Mouse (Mus musculus) testis, postnatal 10 days (tissue): ENCODE results near the gene Ankrd49.

Experiments used
- DNase-seq: peaks from one replicate; pipeline ENCODE4 v3.0.0; 2021; ENCODE audit warnings: low spot score

Gene Ankrd49

DNA sequence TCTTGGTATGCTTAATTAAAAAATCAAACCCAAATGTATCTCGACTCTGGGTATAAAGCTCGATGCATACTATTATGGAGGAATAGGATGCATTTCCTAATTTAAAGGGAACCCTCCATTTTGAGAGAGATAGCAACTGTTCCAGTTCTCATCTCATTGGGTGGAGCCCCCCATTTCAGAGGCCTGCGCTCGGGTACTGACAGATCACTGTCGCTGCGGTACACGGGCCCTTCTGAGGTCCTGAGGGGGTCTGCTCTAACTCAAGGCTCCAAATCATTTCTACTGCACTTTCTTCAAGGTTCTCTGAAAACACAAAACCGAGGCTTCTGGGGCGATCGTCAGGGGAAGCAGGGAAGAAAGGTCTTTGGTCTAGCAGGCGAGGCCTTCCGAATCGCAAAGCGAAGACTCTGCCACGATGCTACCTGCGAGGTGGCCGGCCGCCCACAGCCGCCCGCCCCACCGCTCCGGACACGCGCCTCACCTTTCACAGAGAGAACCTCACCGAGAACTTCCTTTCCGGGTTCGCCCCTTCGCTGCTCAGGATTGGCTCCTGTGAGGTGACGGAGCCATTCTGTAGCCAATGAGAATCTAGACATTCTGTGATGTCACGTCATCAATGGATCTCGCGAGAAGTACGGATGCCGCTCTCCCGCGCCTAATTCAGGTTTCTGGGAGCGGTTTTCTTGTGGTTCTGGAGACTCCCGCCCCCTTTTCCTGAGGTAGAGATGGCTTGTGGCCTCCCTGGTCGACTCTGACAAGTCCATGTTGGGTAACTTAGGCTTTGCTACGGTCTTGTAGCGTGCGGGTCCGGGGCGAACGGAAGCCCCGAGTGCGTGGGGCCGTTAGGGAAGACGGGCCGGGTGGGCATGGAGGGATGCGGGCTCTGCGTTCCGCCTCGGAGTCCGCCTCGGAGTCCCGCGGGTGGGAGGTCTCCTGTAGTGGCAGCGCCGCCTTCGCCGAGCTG is at the start of gene Ankrd49, which contains the start of gene Mre11a:
Ankrd49 (minus strand) TSS at position 818 of the 964 bp plus-strand sequence.
Mre11a (plus strand) TSS at position 616 of the 964 bp plus-strand sequence.
- DNase-seq, result peak; percentile 89

DNA sequence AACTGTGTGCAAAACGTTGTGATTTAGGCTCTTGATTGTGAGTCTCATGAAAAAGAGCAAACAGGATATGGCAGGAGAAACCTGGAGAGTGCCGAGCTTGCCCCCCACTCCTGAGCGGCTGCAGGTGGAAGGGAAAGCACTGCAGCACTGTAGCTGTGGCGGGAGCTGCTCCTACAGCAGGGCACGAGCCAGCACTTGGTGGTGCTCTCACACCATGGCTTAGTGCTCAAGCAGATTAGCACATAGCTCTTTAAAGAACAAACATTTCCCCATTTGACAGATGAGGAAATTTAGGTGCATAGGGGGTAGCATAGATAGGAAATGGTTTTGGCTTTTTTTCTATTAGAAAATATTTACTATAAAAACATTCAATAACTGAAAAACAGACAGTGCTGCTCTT is 47.4 kb upstream of the Ankrd49 start:
- DNase-seq, result no peak

DNA sequence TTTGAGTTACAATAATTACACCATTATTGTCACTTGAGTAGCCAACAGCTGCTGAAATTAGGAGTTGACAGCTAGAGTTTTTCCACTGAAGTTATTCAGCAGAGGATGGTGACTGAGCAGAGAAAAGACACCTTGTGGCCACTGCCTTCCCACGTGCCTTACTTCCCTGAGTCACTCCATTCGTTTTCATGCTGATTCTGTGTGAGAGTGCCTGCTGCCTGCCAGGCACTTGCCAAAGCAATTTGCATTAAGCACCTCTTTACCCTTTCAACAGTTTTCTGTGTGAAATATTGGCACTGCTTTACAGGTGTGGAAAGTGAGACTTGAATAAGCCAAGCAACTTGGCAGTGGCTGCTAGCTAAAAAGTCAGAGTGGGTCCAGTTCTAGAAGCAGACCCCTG is 43.2 kb upstream of the Ankrd49 start:
- no peak for DNase-seq

DNA sequence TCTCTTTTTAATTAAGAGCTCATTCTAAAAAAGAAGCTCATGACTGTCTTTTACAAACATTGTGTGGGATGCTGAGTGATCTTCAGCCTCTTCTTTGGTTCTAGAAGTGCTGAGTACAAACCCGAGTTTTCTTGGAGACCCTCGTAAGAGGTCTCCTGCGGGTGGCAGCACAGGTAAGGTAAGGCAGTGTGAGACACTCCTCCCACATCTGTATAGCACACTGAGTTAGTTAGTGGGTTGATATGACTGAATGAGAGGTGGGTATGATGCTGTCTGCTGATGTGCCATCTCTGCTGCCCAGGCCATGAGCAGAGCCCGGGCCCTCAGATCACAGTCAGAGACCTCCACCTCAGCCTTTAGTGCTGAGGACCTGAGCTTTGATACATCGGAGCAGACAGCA is 40.2 kb upstream of the Ankrd49 start:
- DNase-seq, result no peak

DNA sequence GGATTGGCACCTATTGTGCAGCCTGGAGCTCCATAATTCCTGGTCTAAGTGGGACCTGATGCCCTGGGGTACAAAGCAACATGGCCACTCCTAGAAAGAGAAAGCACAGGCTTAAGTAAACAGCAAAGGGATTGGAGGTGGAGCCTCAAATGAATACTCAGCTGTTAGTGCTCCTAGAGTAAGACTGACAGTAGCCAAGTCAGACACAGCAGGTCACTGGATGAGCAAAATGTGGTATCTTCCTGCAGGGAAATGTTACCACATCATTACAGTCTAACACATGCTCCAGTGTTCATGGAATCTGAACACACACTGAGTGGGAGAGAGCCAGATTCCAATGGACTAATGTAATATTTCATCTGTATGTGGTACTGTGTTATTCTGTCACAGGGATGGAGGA is 36.7 kb upstream of the Ankrd49 start:
- DNase-seq, result no peak

DNA sequence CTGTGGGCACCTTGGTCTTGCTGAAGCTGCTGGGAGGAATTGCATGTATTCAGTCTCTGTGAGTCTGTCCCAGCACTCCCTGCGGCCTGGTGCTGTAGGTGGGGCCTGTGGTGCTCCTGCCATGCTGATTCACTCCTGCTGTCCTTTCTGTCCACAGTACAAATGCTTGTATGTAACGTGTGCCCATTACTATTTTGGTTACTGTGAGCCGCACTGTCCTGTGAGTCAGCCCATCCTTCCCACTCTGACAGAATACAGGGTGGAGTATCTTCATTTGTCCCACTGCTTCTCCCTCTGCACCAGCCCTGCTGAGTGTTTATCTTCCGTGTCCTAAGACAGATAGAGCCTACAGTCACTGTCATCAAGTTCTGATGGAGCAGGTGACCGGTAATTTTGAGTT is 25.5 kb upstream of the Ankrd49 start:
- no peak for DNase-seq

DNA sequence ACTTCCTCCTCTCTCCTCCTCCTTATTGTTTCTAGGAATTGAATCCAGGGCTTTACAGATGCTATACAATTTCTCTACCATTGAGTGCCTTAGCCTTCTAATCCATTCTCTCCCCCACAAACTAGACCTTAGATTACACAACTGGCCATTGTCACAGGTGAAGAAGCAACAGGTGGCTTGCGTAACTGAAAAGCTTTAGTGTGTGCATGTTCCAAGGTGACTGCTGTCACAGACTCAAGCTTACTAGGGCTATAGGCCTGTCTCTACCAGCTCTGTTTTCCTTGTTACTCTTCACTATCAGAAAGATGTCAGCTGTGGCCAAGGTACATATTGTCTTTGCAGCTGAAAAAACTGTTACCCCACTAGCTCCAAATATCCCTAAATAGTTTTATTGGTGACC is 22.1 kb upstream of the Ankrd49 start:
- DNase-seq, result no peak

DNA sequence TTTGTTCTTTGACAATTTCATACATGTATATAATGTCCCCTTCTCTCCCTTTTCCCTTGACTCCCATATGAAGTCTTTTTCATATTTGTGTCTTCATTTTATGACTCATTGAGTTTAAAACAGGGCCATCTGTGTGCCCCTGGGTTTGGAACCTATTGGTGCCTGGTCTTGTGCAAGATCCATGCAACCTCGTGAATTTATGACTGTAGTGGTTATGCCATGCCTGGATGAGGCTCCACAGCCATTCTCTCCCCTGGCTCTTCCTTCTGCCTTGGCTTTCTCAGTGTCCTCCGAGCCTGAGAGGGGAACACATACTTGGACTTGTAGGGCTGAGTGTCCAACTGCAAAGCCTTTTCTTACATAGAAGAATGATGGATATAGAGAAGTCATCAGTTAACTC is 21.1 kb upstream of the Ankrd49 start:
- DNase-seq, result no peak

DNA sequence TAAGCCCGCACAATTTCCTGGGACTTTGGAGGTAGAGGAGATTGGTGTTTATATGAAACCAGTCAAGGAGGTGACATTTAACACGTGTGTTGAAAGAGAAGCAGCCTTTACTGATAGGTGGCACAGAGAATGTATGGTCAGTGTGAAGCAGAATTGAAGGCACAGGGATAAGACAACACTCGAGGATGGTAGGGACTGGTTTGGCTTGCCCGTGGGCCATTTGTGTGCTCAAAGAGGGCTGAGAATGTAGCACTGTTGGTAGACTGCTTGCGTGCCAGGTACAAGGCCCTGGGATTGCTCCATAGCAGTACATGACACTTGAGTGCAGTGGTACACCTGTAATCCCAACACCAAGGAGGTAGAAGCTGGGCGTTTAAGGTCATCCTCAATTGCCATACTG is 2.7 kb upstream of the Ankrd49 start:
- DNase-seq, result no peak

DNA sequence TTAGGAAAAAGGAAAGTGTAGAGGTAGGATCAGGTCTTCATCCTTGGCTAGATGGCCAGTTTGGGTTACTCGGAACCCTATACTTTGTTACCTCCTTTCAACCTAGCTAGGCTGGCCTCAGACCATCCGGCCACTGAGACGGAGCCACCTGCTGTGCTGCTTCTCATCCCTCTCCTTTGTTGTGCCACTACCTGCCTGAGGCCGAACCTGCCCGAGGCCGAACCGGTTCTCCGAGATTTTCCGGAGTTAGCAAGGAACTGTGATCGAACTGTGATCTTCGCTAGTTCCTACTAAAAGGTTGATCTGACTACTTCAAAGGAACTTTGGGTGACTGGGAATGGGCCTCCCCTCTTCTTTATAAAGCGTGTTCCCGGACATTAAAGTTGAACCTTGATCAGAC is 6.3 kb downstream of the Ankrd49 start:
- DNase-seq, result no peak

DNA sequence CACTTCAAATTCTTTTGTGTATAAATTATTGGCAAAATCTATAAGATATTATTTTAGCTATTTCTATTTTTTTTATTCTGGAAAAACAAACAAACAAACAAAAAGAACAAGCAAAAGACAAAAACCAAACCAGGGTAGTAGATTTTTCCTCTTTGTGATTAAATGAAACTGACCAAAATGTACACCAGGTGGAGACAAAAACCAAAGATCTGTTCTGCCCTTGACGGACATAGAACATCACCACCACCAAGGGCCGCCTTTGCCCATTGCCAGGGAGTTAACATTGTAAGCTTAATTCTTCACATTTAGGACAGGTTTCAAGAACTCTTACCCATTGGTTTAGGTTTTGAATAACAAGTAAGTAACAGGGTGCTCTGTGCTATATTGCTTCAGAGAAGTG is 10.8 kb downstream of the Ankrd49 start:
- no peak for DNase-seq

DNA sequence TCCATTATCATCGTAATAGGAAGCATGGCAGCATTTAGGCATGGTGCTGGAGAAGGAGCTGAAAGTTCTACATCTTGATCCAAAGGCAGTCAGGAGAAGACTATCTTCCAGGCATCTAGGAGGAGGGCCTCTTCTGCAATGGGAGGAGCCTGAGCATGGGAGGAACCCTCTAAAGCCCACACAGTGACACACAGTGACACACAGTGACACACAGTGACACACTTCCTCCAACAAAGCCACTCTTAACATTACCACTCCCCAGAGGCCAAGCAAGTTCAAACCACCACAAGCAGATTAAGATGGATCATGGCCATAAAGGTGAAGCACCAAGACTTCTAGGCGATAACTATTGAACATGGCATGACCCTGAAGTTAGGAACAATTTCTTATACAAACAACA is 12.6 kb downstream of the Ankrd49 start:
- DNase-seq, result no peak

DNA sequence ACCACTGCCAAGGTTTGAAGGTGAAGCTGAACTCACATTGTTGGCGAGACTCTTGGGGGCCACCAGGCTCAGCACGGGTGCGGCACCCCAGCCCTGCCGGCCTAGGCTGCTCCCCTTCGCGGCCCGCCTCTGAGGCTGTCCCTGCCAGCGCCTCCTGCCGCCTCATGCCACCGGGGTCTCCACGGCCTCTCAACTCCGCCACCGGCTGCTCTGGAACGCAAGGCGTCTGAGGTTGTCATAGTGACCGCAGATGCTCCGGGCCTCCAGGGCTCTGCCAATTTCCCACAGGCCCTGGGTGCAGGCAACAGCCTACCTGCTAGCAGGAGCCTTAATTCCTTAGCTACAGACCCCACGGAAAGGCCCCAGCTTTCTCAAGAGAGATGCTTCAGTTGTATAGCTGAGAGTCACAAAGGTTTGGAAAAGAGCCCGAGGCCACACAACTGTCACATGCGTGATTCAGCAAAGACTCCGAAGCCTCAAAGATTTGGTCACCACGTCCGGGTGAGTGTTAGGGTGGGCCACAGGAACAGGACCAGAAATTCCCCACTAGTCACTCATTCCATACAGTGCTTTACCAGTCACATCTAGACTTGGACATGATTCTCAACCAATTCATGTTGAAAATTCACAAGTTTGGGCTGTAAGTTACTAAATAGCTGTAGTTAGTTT is 13.7 kb downstream of the Ankrd49 start, which contains the start of gene 1700012B09Rik:
1700012B09Rik (minus strand) TSS at position 228 of the 669 bp plus-strand sequence.
- DNase-seq, result no peak

DNA sequence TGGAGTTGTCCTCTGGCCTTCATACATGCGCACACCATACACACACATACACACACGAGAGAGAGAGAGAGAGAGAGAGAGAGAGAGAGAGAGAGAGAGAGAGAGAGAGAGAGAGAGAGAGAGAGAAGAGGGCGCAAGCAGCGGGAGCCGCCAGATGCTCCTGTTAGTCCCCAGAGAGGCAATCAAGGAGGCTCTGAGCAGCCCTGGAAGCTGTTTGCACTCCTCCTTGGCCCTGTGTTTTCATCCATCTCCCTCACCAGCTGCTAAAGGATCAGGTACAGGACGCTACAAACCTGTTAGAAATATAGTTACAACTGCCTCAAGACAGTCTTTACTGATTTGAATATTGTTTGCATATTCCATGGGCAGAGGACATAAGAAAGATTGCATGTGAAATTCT is 14.8 kb downstream of the Ankrd49 start:
- no peak for DNase-seq

DNA sequence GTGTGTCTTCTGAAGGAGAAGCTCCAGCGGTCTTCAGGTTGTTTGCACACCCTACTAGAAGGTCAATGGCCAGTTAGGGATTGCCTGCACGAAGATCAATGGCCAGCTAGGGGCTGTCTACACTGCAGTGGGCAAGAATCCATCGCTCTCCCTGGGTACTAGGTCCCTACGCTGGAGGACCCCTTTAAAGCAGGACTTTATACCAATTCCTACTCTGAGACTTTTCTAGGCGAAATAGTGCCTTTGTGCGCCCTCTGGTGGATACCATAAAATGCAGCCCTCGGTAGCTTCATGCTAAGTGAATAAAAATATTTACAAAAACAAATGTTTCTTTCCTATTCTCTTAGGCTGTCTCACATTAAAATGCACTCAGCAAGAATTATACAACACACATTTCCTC is 19.9 kb downstream of the Ankrd49 start:
- peak; percentile 69 for DNase-seq

DNA sequence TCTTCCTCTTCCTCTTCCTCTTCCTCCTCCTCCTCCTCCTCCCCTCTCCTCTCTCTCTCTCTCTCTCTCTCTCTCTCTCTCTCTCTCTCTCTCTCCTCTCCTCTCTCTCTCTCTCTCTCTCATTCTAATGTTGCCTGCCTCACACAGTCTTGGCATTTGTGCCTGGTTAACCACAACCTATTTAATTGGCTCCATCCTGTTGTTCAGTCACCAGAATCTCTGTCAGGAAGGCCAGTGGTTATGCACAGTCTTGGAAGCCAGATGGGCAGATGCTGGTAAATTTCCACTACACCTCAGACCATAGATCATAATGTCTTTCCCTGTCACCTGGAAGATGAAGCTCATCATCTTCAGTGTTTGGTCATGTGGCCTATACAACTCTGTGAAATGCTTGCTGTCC is 25.4 kb downstream of the Ankrd49 start:
- no peak for DNase-seq

DNA sequence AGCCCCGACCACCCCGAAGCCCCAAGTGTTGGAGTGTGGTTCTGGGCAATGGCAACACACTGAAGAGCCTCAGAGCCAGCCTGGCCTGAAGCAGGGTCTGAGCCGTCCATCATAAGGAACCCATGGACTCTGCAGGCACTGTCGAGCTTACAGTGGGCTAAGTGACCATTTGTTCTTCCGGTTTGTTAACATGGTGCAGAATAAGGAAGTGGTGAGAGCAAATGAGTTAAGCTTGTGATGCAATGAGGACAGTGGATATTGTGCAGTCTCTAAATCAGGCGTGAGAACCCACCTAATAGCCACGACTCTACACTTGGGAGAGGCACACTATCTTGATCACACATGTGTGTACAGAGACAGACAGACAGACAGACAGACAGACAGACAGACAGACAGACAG is 26.1 kb downstream of the Ankrd49 start:
- DNase-seq, result no peak

DNA sequence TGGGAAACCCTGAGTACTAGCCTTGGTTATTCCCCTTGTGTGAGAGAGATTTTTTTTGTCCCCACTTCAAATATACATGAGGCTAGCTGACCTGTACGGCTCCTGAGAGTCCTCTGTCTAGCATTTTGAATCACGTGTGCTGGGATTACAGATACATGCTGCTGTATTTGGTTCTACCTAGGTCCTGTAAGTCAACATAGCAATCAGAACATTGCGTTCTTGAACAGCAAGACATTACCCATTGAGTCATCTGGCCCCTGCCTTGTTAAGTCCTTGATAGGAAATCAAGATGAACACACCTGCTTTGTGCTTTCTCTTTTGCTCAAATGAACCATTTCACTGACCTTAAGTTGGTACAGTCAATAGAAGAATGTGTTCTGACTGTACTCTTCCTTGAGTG is 30.2 kb downstream of the Ankrd49 start:
- DNase-seq, result no peak

DNA sequence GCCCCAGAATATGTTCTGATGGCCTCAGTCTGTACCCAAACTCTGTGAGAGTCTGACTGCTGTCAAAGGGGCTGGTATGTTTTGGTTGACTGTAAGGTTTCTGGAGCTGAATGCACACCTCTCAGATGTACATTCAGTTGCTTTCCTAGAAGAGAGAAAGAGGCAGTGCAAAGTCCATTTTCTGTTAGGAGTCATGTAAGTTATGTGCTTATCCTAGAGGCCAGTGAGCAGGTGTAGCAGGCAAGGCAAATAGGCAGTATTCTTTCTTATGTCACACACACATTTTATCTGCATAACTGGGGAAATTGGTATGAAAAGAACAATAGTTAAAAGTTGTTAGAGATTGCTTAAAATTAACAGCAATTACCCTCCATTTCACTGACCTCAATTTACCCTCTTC is 30.7 kb downstream of the Ankrd49 start:
- no peak for DNase-seq

DNA sequence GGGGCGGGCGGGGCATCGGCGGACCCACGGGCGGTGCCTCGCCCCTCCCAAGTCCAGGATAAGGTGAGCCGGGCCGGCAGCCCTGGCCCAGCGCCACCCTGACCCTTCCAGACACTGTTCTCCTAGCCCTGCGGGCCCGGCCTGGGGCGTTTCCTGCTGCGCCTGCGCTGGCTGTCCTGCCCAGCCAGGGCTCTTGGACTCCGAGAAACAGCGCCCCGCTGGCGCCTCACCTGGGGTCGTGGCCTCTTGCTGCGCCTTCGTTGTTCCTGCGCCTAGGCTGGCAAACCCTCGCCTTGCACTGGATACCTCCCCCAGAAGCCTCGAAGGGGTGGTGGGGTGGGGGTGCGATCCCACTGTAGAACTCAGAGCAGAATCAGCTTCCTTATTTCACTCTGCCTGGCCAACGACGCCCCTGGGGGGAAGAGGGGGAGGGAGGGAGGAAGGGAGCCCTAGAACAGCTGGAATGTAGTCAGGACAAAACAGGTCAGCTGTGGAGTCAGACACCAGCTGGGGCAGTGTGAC is 32.6 kb downstream of the Ankrd49 start, which contains the start of gene Fut4:
Fut4 (minus strand) TSS at position 393 of the 522 bp plus-strand sequence.
- peak; percentile 67 for DNase-seq

DNA sequence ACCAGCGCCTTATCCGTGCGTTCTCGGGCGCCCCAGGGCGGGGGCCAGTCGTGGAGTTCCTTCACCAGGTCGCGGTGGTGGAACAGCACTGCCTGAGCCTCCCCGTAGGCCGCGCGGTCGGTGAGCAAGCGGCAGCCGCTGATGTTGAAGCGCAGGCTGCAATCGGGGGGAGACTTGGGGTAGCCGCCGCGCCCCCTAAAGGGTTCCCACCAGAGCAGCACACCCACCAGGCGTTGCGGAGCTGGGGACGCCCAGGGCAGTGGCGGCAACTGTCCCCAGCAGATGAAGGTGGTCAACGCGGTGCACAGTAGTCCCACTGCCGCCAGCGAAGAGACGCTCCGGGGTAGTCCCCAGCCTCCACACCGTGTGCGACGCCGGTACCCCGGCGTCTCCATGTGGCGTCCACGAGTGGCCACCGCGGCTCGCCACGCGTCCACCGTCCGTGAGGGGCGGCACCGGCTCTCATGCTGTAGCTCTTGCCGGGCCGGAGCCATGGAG is 33.1 kb downstream of the Ankrd49 start:
- DNase-seq, result peak; percentile 56

DNA sequence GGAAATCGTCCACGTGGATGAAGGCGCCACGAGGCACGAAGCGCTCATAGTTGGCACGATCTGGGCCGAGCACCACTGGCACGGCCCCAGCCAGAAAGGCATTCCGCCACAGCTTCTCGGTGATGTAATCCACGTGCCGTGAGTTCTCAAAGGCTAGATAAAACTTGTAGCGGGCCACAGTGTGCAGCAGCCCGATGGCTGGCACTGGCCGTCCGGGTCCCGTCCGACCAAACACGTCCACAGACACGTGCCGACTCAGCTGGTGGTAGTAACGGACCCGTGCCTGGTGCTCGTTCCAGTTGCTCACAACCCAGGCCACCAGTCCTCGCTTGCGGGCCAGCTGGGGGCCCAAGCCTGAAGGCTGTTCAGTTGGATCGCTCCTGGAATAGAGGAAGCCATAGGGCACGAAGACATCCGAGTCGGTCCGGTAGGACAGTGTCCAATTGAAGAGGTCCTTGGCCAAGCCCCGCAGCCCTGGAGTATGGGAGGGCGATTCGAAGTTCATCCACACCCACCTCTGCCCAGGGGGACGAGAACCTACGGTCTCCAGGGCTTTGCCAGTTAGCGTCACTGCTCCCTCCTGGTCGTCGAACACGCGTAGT is 33.7 kb downstream of the Ankrd49 start:
- no peak for DNase-seq
